Mouse (Mus musculus) neural tube, embryonic 13.5 days (tissue): ENCODE data around the gene Hipk1. TPM values are rescaled to one million over a fixed set of nuclear protein-coding genes. Genes with fewer than 3 reads are reported as not detected.

Source experiments
- ATAC-seq: fragments of 200-750 bp; cut with Nextera tagmentation; 2 replicates; pipeline ENCODE4 v1.8.0; 2017; ENCODE audit warnings: low read depth, mild to moderate bottlenecking, moderate TSS enrichment, moderate library complexity
- H3K27ac ChIP-seq: fragments of 300-500 bp; sonication (generic); replicated peaks from 2 replicates; pipeline ENCODE4 v1.5.1; 2015; ENCODE audit warnings: moderate library complexity, mild to moderate bottlenecking, inconsistent platforms
- H3K27me3 ChIP-seq: fragments of 300-500 bp; sonication (generic); 2 replicates; pipeline ENCODE4 v1.6.1; 2015; ENCODE audit warnings: mild to moderate bottlenecking, inconsistent platforms
- H3K36me3 ChIP-seq: fragments of 300-500 bp; sonication (generic); 2 replicates; pipeline ENCODE4 v1.6.1; 2015; ENCODE audit warnings: mild to moderate bottlenecking, inconsistent platforms
- H3K4me1 ChIP-seq: fragments of 300-500 bp; sonication (generic); replicated peaks from 2 replicates; pipeline ENCODE4 v1.6.1; 2015; ENCODE audit warnings: inconsistent platforms
- H3K4me2 ChIP-seq: fragments of 300-500 bp; sonication (generic); 2 replicates; pipeline ENCODE4 v1.6.1; 2015; ENCODE audit warnings: inconsistent platforms, mild to moderate bottlenecking, moderate library complexity
- H3K4me3 ChIP-seq: fragments of 300-500 bp; sonication (generic); 2 replicates; pipeline ENCODE4 v1.5.1; 2015; ENCODE audit warnings: mild to moderate bottlenecking, inconsistent platforms
- H3K9ac ChIP-seq: fragments of 300-500 bp; sonication (generic); 2 replicates; pipeline ENCODE4 v1.6.1; 2015; ENCODE audit warnings: moderate library complexity, mild to moderate bottlenecking, inconsistent platforms
- H3K9me3 ChIP-seq: fragments of 300-500 bp; sonication (generic); 2 replicates; pipeline ENCODE4 v1.6.1; 2016; ENCODE audit warnings: inconsistent platforms
- WGBS: fragments of 180-500 bp; shearing (Covaris S2); methylation state at CpG from one replicate; pipeline ENCODE4 v1.1.7; 2015; 5-methylcytosine and 5-hydroxymethylcytosine counted together
- polyA plus RNA-seq: library from polyadenylated mRNA; unstranded; fragments of >200 nt; fragmentation: Nextera tagmentation; extraction: Ambion mirVana; gene quantifications from 2 replicates; pipeline ENCODE4 v1.2.1, GENCODE M21; 2015

The Hipk1 gene
- polyA plus RNA-seq, 1 experiment from 2014 or later, result 10.6 TPM

- no peak overlapping the region for H3K27ac ChIP-seq
- no peak for ATAC-seq
- H3K27me3 ChIP-seq, result no peaks in the 10 kb centered on the region
- no peak overlapping the region for H3K4me2 ChIP-seq
- no peaks in the 10 kb centered on the region for H3K36me3 ChIP-seq
- WGBS, result 97% methylated on average over 1 of the region's 1 CpGs
- no peaks in the 10 kb centered on the region for H3K9me3 ChIP-seq
- H3K9ac ChIP-seq, result no peak overlapping the region
- H3K4me1 ChIP-seq, result no peaks in the 10 kb centered on the region
- no peak overlapping the region for H3K4me3 ChIP-seq
These were observed 94.9 kb downstream of the Hipk1 start for GRCm38 (mm10) chr3:103696388-103696925.

DNA sequence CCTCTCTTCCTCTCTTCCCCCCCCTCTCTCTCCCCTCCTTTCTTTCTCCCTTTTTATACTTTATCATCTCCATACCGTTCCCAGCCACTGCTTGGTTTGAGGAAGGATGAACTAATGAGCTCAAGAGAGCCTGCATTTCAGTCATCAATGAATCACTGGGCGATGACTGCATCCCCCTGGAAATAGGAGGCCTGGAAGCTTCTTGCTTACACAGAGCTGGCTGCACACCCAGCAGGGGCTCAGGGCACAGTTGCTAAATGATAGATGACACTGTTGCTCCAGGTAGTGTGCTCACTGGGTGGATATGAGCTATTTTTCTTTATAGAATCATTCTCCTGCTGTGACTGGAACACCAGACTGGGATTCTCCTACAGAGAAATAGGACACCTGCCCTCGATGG lies 95.8 kb downstream of the Hipk1 start:
- H3K27me3 ChIP-seq, result no peaks in the 10 kb centered on the region
- no peaks in the 10 kb centered on the region for H3K36me3 ChIP-seq
- no peak overlapping the region for H3K27ac ChIP-seq
- no peak for ATAC-seq
- no peaks in the 10 kb centered on the region for H3K4me1 ChIP-seq
- no peak overlapping the region for H3K9ac ChIP-seq
- no peak overlapping the region for H3K4me3 ChIP-seq
- H3K4me2 ChIP-seq, result no peak overlapping the region
- WGBS, result 45% methylated on average over 3 of the region's 3 CpGs
- H3K9me3 ChIP-seq, result no peaks in the 10 kb centered on the region

DNA sequence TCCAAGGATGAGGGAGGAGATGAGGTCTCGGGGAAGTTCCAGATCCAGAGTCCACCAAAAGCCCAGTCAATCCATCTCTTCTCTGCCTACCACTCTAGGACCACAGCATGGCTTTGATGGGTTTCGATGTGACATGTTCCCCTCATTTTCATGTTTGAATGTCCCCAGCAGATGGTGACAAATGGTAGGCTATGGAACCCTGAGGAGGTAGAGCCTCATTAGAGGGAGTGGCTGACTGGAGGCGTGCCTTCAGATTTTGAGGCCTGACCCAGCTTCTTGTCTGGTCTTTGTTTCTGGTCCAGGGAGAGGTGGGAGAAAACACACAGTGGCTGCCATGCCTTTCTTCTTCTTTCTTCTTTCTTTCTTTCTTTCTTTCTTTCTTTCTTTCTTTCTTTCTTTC lies 100.9 kb downstream of the Hipk1 start:
- no peak overlapping the region for H3K27ac ChIP-seq
- no peaks in the 10 kb centered on the region for H3K4me1 ChIP-seq
- H3K9ac ChIP-seq, result no peak overlapping the region
- H3K4me3 ChIP-seq, result no peak overlapping the region
- no peaks in the 10 kb centered on the region for H3K36me3 ChIP-seq
- no peak for ATAC-seq
- no peaks in the 10 kb centered on the region for H3K9me3 ChIP-seq
- no peak overlapping the region for H3K4me2 ChIP-seq
- no peaks in the 10 kb centered on the region for H3K27me3 ChIP-seq
- 87% methylated on average over 3 of the region's 3 CpGs for WGBS

Other genes starting within 250 kb of the Hipk1 start
- 9.3 and 11.8 TPM in 2 replicates for gene Syt6, start 216.3 kb downstream of the Hipk1 start, polyA plus RNA-seq
- gene Atg4a-ps, start 145.5 kb downstream of the Hipk1 start, polyA plus RNA-seq, result 0.11 TPM in 1 of 2 replicates, not detected in the other
- gene Olfml3, start 53.6 kb downstream of the Hipk1 start, polyA plus RNA-seq, result 14.2 and 16.8 TPM in 2 replicates
- gene Gm10964, start 52.2 kb downstream of the Hipk1 start, polyA plus RNA-seq, result not detected in 2 replicates
- 17.2 and 24.6 TPM in 2 replicates for gene Dclre1b, start 17.9 kb upstream of the Hipk1 start, polyA plus RNA-seq
- 23.3 and 23.9 TPM in 2 replicates for gene Ap4b1, start 18.0 kb upstream of the Hipk1 start, polyA plus RNA-seq
- gene Gm43064, start 18.0 kb upstream of the Hipk1 start, polyA plus RNA-seq, result 0.21 and 0.54 TPM in 2 replicates
- gene Bcl2l15, start 41.0 kb upstream of the Hipk1 start, polyA plus RNA-seq, result 0.50 and 0.79 TPM in 2 replicates
- 0.39 and 0.70 TPM in 2 replicates for gene Ptpn22, start 68.2 kb upstream of the Hipk1 start, polyA plus RNA-seq
- 19.4 and 19.8 TPM in 2 replicates for gene Rsbn1, start 122.6 kb upstream of the Hipk1 start, polyA plus RNA-seq
- 28.6 and 30.4 TPM in 2 replicates for gene Phtf1, start 176.5 kb upstream of the Hipk1 start, polyA plus RNA-seq